Mouse (Mus musculus): ENCODE data around the gene Pola1.

Pola1 gene

GRCm38 (mm10) chrX:93289076-93289475, 342.9 kb downstream of the Pola1 start:
- in situ Hi-C loops (cut with MboI, MseI): no loop called here

GRCm38 (mm10) chrX:93288339-93288738, 343.6 kb downstream of the Pola1 start:
- in situ Hi-C loops (cut with MboI, MseI): no loop called here

- in situ Hi-C loops (cut with MboI, MseI): no loop called here
Observed at GRCm38 (mm10) chrX:93286291-93286893, 345.6 kb downstream of the Pola1 start, which contains the start of gene Arx. Arx (plus strand) TSS chrX:93286445.

GRCm38 (mm10) chrX:93285091-93285490, 346.9 kb downstream of the Pola1 start:
- in situ Hi-C loops (cut with MboI, MseI): no loop called here

- in situ Hi-C loops (cut with MboI, MseI): no loop called here
Observed at GRCm38 (mm10) chrX:93281756-93282155, 350.2 kb downstream of the Pola1 start.

- in situ Hi-C loops (cut with MboI, MseI): no loop called here
Observed at GRCm38 (mm10) chrX:93281028-93281723, 350.8 kb downstream of the Pola1 start.

- in situ Hi-C loops (cut with MboI, MseI): no loop called here
Observed at GRCm38 (mm10) chrX:93279940-93280339, 352.0 kb downstream of the Pola1 start.

GRCm38 (mm10) chrX:93275689-93276088, 356.3 kb downstream of the Pola1 start:
- in situ Hi-C loops (cut with MboI, MseI): no loop called here

All from T-helper 2 cell (primary cell).